Mouse (Mus musculus) myocyte (in vitro differentiated cells): ENCODE measurements at regions not wholly inside any gene's neighbourhood (a gene's known extent, or its start where the extent isn't known, plus 50 kb on each side); places are given as distances from the start of the nearest gene placed in this dataset.

Experiments used
- H3K27me3 ChIP-seq: one replicate; pipeline ENCODE4 v1.6.1; 2011; ENCODE audit not compliant: control insufficient read depth, insufficient read depth, insufficient read length
- H3K36me3 ChIP-seq: one replicate; pipeline ENCODE4 v1.6.1; 2011; ENCODE audit not compliant: control insufficient read depth, insufficient read depth
- H3K4me2 ChIP-seq: one replicate; pipeline ENCODE4 v1.6.1; 2011; ENCODE audit warnings: low read depth, control low read depth
- H3K4me3 ChIP-seq: one replicate; pipeline ENCODE4 v1.5.1; 2011; ENCODE audit warnings: mild to moderate bottlenecking, control low read depth, moderate library complexity
- H3K79me2 ChIP-seq: one replicate; pipeline ENCODE4 v1.6.1; 2011; ENCODE audit not compliant: control insufficient read depth, insufficient read depth
- H3ac ChIP-seq: one replicate; pipeline ENCODE4 v1.6.1; 2011; ENCODE audit not compliant: control insufficient read depth, insufficient read length
- CEBPB ChIP-seq: IDR thresholded peaks from 2 replicates; pipeline ENCODE4 v1.6.1; 2011; ENCODE audit warnings: mild to moderate bottlenecking, moderate library complexity; ENCODE audit not compliant: poor library complexity, insufficient read depth, severe bottlenecking
- E2F4 ChIP-seq: IDR thresholded peaks from one replicate; pipeline ENCODE4 v1.6.1; 2011; ENCODE audit warnings: mild to moderate bottlenecking, control low read depth, moderate library complexity; ENCODE audit not compliant: insufficient read depth
- MAX ChIP-seq: IDR thresholded peaks from one replicate; pipeline ENCODE4 v1.6.1; 2011; ENCODE audit warnings: low read depth, mild to moderate bottlenecking, control low read depth
- MYOD1 ChIP-seq, 3 experiments: IDR thresholded peaks; one replicate each; pipeline ENCODE4 v1.6.1; 2011; ENCODE audit warnings: control low read depth in 2 of 3, low read depth in 2 of 3, mild to moderate bottlenecking in 2 of 3, moderate library complexity in 1 of 3; ENCODE audit not compliant: insufficient read length in 2 of 3, control insufficient read depth in 1 of 3
- MYOG ChIP-seq, 3 experiments: IDR thresholded peaks; one replicate each; pipeline ENCODE4 v1.6.1; 2011; ENCODE audit warnings: control low read depth in 2 of 3, low read depth in 2 of 3, mild to moderate bottlenecking in 2 of 3; ENCODE audit not compliant: insufficient read length in 2 of 3, control insufficient read depth in 1 of 3, insufficient read depth in 1 of 3
- POLR2A ChIP-seq: IDR thresholded peaks from one replicate; pipeline ENCODE4 v1.6.1; 2011; ENCODE audit warnings: low read depth, mild to moderate bottlenecking, control low read depth, moderate library complexity; ENCODE audit not compliant: insufficient read length
- POLR2AphosphoS2 ChIP-seq: IDR thresholded peaks from one replicate; pipeline ENCODE4 v1.6.1; 2011; ENCODE audit warnings: low read depth, control low read depth; ENCODE audit not compliant: insufficient read length
- REST ChIP-seq: IDR thresholded peaks from one replicate; pipeline ENCODE4 v1.6.1; 2011; ENCODE audit warnings: mild to moderate bottlenecking, control low read depth, moderate library complexity; ENCODE audit not compliant: insufficient read depth, insufficient read length
- SRF ChIP-seq: IDR thresholded peaks from one replicate; pipeline ENCODE4 v1.6.1; 2011; ENCODE audit warnings: low read depth; ENCODE audit not compliant: control insufficient read depth, insufficient read length
- TCF12 ChIP-seq: IDR thresholded peaks from one replicate; pipeline ENCODE4 v1.6.1; 2011; ENCODE audit warnings: mild to moderate bottlenecking, control low read depth; ENCODE audit not compliant: poor library complexity, insufficient read depth, severe bottlenecking
- TCF3 ChIP-seq: IDR thresholded peaks from one replicate; pipeline ENCODE4 v1.6.1; 2011; ENCODE audit warnings: low read depth, control low read depth; ENCODE audit not compliant: insufficient read length
- USF1 ChIP-seq: IDR thresholded peaks from one replicate; pipeline ENCODE4 v1.6.1; 2011; ENCODE audit warnings: low read depth, mild to moderate bottlenecking, control low read depth, moderate library complexity

- no peaks in the 10 kb centered on the region for H3K27me3 ChIP-seq
- H3K4me2 ChIP-seq = no peak overlapping the region
- H3ac ChIP-seq = no peak overlapping the region
- H3K36me3 ChIP-seq = no peaks in the 10 kb centered on the region
- TF ChIP-seq CEBPB = no peak
- H3K4me3 ChIP-seq = no peak overlapping the region
- H3K79me2 ChIP-seq = no peaks in the 10 kb centered on the region
Measured at GRCm38 (mm10) chr14:105980324-105980680, 83.7 kb upstream of the Spry2 start.

- H3K4me3 ChIP-seq = no peak overlapping the region
- TF ChIP-seq MAX (no peak), TCF3 (no peak), MYOD1 (IDR thresholded peaks at IDR 0.05; ENCODE audit: control insufficient read depth in 1 of 3, insufficient read length in 2 of 3, low read depth in 2 of 3) (no peak), MYOG (IDR thresholded peaks at IDR 0.05; ENCODE audit: control insufficient read depth in 1 of 3, insufficient read depth in 1 of 3, insufficient read length in 2 of 3, low read depth in 2 of 3) (no peak), POLR2AphosphoS2 (no peak), SRF (no peak), TCF12 (no peak), POLR2A (no peak), E2F4 (no peak), REST (no peak), USF1 (no peak), CEBPB (no peak)
- H3ac ChIP-seq = no peak overlapping the region
- H3K4me2 ChIP-seq = no peak overlapping the region
- no peaks in the 10 kb centered on the region for H3K36me3 ChIP-seq
- no peaks in the 10 kb centered on the region for H3K27me3 ChIP-seq
- H3K79me2 ChIP-seq = no peaks in the 10 kb centered on the region
Measured at GRCm38 (mm10) chr14:105987341-105987882, 90.8 kb upstream of the Spry2 start.

GRCm38 (mm10) chr14:105988738-105989137, 92.1 kb upstream of the Spry2 start:
- Histone ChIP-seq H3K36me3 (no peaks in the 10 kb centered on the region), H3K27me3 (no peaks in the 10 kb centered on the region), H3K4me2 (no peak overlapping the region), H3ac (no peak overlapping the region), H3K79me2 (no peaks in the 10 kb centered on the region), H3K4me3 (no peak overlapping the region)
- no peak for TF ChIP-seq SRF
- no peak for TF ChIP-seq TCF3
- no peak for TF ChIP-seq E2F4
- TF ChIP-seq REST = no peak
- no peak for TF ChIP-seq TCF12
- no peak for TF ChIP-seq POLR2AphosphoS2
- TF ChIP-seq MYOG (IDR thresholded peaks at IDR 0.05; ENCODE audit: control insufficient read depth in 1 of 3, insufficient read depth in 1 of 3, insufficient read length in 2 of 3, low read depth in 2 of 3) = no peak
- no peak for TF ChIP-seq CEBPB
- no peak for TF ChIP-seq MYOD1 (IDR thresholded peaks at IDR 0.05; ENCODE audit: control insufficient read depth in 1 of 3, insufficient read length in 2 of 3, low read depth in 2 of 3)
- TF ChIP-seq USF1 = no peak
- no peak for TF ChIP-seq POLR2A
- no peak for TF ChIP-seq MAX

GRCm38 (mm10) chr14:105993124-105993523, 96.5 kb upstream of the Spry2 start:
- H3ac ChIP-seq = no peak overlapping the region
- TF ChIP-seq MYOG (IDR thresholded peaks at IDR 0.05; ENCODE audit: control insufficient read depth in 1 of 3, insufficient read depth in 1 of 3, insufficient read length in 2 of 3, low read depth in 2 of 3) (no peak), MYOD1 (IDR thresholded peaks at IDR 0.05; ENCODE audit: control insufficient read depth in 1 of 3, insufficient read length in 2 of 3, low read depth in 2 of 3) (no peak), POLR2AphosphoS2 (no peak), E2F4 (no peak), POLR2A (no peak), SRF (no peak), USF1 (no peak), MAX (no peak), REST (no peak)
- no peak overlapping the region for H3K4me3 ChIP-seq
- no peaks in the 10 kb centered on the region for H3K79me2 ChIP-seq
- H3K36me3 ChIP-seq = no peaks in the 10 kb centered on the region
- H3K27me3 ChIP-seq = no peaks in the 10 kb centered on the region
- H3K4me2 ChIP-seq = no peak overlapping the region

GRCm38 (mm10) chr14:105999801-106000200, 103.2 kb upstream of the Spry2 start:
- Histone ChIP-seq H3K4me3 (no peak overlapping the region), H3K79me2 (no peaks in the 10 kb centered on the region), H3K36me3 (no peaks in the 10 kb centered on the region), H3K27me3 (no peaks in the 10 kb centered on the region), H3K4me2 (peak overlapping the region; percentile 28), H3ac (no peak overlapping the region)
- TF ChIP-seq TCF12 (no peak), SRF (no peak), POLR2A (no peak), REST (no peak), MAX (no peak), MYOG (IDR thresholded peaks at IDR 0.05; ENCODE audit: control insufficient read depth in 1 of 3, insufficient read depth in 1 of 3, insufficient read length in 2 of 3, low read depth in 2 of 3) (no peak), MYOD1 (IDR thresholded peaks at IDR 0.05; ENCODE audit: control insufficient read depth in 1 of 3, insufficient read length in 2 of 3, low read depth in 2 of 3) (no peak), E2F4 (no peak), POLR2AphosphoS2 (no peak), TCF3 (no peak), CEBPB (no peak), USF1 (no peak)
